Mouse (Mus musculus) ES-Bruce4 (cell line): ENCODE data around the gene Tob2. TPM values are rescaled to one million over a fixed set of nuclear protein-coding genes. Genes with fewer than 3 reads are reported as not detected.
A peak's percentile ranks its signal among the peaks of the same experiment; 100 is the strongest.

Experiments
- H3K27ac ChIP-seq: 2 replicates; pipeline ENCODE4 v1.5.1; 2012; ENCODE audit warnings: low read length, inconsistent platforms; ENCODE audit not compliant: insufficient read depth
- H3K27me3 ChIP-seq: 2 replicates; pipeline ENCODE4 v1.6.1; 2012; ENCODE audit warnings: mild to moderate bottlenecking, low read length, inconsistent platforms; ENCODE audit not compliant: control insufficient read depth, poor library complexity, insufficient read depth, severe bottlenecking
- H3K36me3 ChIP-seq: 2 replicates; pipeline ENCODE4 v1.6.1; 2012; ENCODE audit warnings: inconsistent platforms, mild to moderate bottlenecking, low read length, moderate library complexity; ENCODE audit not compliant: control insufficient read depth, poor library complexity, insufficient read depth, severe bottlenecking
- H3K4me1 ChIP-seq: one replicate; pipeline ENCODE4 v1.8.1; 2011; ENCODE audit warnings: low read length; ENCODE audit not compliant: control insufficient read depth, insufficient read depth
- H3K4me3 ChIP-seq: 2 replicates; pipeline ENCODE4 v1.5.1; 2011; ENCODE audit warnings: low read depth, mild to moderate bottlenecking, low read length
- H3K9ac ChIP-seq: 2 replicates; pipeline ENCODE4 v1.6.1; 2012; ENCODE audit warnings: low read depth, mild to moderate bottlenecking, inconsistent platforms; ENCODE audit not compliant: poor library complexity, severe bottlenecking
- H3K9me3 ChIP-seq: replicated peaks from 2 replicates; pipeline ENCODE4 v1.6.1; 2012; ENCODE audit warnings: mild to moderate bottlenecking, low read length, inconsistent platforms; ENCODE audit not compliant: control insufficient read depth, poor library complexity, insufficient read depth, severe bottlenecking
- CTCF ChIP-seq: IDR thresholded peaks from one replicate; pipeline ENCODE4 v1.8.1; 2011; ENCODE audit warnings: low read depth, low read length
- EP300 ChIP-seq: IDR thresholded peaks from 2 replicates; pipeline ENCODE4 v1.6.1; 2011; ENCODE audit warnings: low read depth, low read length; ENCODE audit not compliant: insufficient read depth
- POLR2A ChIP-seq: IDR thresholded peaks from one replicate; pipeline ENCODE4 v1.8.1; 2011; ENCODE audit warnings: low read length; ENCODE audit not compliant: insufficient read depth
- polyA plus RNA-seq: library from polyadenylated mRNA; stranded (reverse); fragments of >200 nt; gene quantifications from 2 replicates; pipeline ENCODE4 v1.2.4, GENCODE M21; 2011; ENCODE audit warnings: low read depth; ENCODE audit not compliant: missing spikeins, insufficient read depth, insufficient read length

Tob2 gene
- polyA plus RNA-seq, 1 experiment, result 10.7 TPM

- H3K27ac ChIP-seq, result no peak overlapping the region
- no peaks in the 10 kb centered on the region for H3K36me3 ChIP-seq
- no peaks in the 10 kb centered on the region for H3K9me3 ChIP-seq
- no peak for TF ChIP-seq POLR2A
- no peaks in the 10 kb centered on the region for H3K27me3 ChIP-seq
- no peak overlapping the region for H3K4me3 ChIP-seq
- H3K4me1 ChIP-seq, result no peaks in the 10 kb centered on the region
- no peak overlapping the region for H3K9ac ChIP-seq
Measured at GRCm38 (mm10) chr15:81836966-81837920, 21.4 kb downstream of the Tob2 start.

GRCm38 (mm10) chr15:81836124-81836821 lies 22.3 kb downstream of the Tob2 start:
- TF ChIP-seq EP300 (0 out of 2 replicates have a peak, but pooled peaks have one; percentile 10), CTCF (no peak), POLR2A (no peak)
- peak overlapping the region; percentile 31 for H3K9ac ChIP-seq
- no peaks in the 10 kb centered on the region for H3K9me3 ChIP-seq
- no peak overlapping the region for H3K27ac ChIP-seq
- H3K36me3 ChIP-seq, result no peaks in the 10 kb centered on the region
- H3K4me3 ChIP-seq, result peak overlapping the region; percentile 41
- H3K27me3 ChIP-seq, result no peaks in the 10 kb centered on the region
- H3K4me1 ChIP-seq, result no peaks in the 10 kb centered on the region

GRCm38 (mm10) chr15:81835007-81835880 lies 23.4 kb downstream of the Tob2 start:
- Histone ChIP-seq H3K36me3 (no peaks in the 10 kb centered on the region), H3K27ac (no peak overlapping the region), H3K4me1 (no peaks in the 10 kb centered on the region), H3K9ac (0 out of 2 replicates have a peak overlapping the region, but pooled peaks have one; percentile 31), H3K4me3 (no peak overlapping the region), H3K9me3 (no peaks in the 10 kb centered on the region), H3K27me3 (no peaks in the 10 kb centered on the region)
- no peak for TF ChIP-seq EP300
- no peak for TF ChIP-seq POLR2A
- no peak for TF ChIP-seq CTCF

- Histone ChIP-seq H3K4me1 (no peaks in the 10 kb centered on the region), H3K36me3 (no peaks in the 10 kb centered on the region), H3K27me3 (no peaks in the 10 kb centered on the region), H3K4me3 (no peak overlapping the region), H3K9me3 (no peaks in the 10 kb centered on the region), H3K27ac (no peak overlapping the region), H3K9ac (no peak overlapping the region)
- TF ChIP-seq CTCF, result no peak
- TF ChIP-seq POLR2A, result no peak
- no peak for TF ChIP-seq EP300
Measured at GRCm38 (mm10) chr15:81834171-81834841, 24.3 kb downstream of the Tob2 start.

GRCm38 (mm10) chr15:81833481-81833880 lies 25.1 kb downstream of the Tob2 start:
- Histone ChIP-seq H3K27me3 (no peaks in the 10 kb centered on the region), H3K9me3 (no peaks in the 10 kb centered on the region), H3K27ac (no peak overlapping the region), H3K4me3 (no peak overlapping the region), H3K9ac (no peak overlapping the region), H3K4me1 (no peaks in the 10 kb centered on the region), H3K36me3 (no peaks in the 10 kb centered on the region)
- no peak for TF ChIP-seq EP300
- no peak for TF ChIP-seq CTCF
- TF ChIP-seq POLR2A, result no peak
